Mouse (Mus musculus): ENCODE results near the gene Patz1. TPM values are rescaled to one million over a fixed set of nuclear protein-coding genes. Genes with fewer than 3 reads are reported as not detected.

Gene Patz1
- polyA plus RNA-seq, 1 experiment from 2014 or later = 28.6 TPM

DNA sequence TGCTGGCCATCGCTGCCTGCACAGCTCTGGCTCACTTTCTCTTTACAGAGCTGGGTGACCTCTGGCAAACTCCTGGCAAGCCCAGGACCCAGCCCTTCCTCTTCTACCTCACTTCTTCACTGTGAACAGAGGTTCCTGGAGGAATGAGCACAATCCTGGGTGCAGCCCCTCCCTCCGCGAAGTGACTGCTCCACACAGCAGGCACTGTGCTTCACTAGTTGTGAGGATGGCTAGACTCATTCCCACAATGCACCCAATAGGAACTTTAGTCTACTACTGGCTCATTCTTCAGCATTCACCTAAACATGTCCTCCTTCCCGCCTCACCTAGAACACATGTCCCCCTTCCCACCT, 60.6 kb downstream of the Patz1 start:
- Histone ChIP-seq H3K9ac (ENCODE audit: low read depth, low read length) (peak overlapping the region; percentile 43; the same call in 1 of the 2 replicates), H3K27me3 (ENCODE audit: control insufficient read depth, insufficient read depth, low read length) (no peaks in the 10 kb centered on the region), H3K4me3 (ENCODE audit: low read depth, low read length) (no peak overlapping the region), H3K4me1 (ENCODE audit: control insufficient read depth, insufficient read depth, low read length) (peaks cover 23% of the 10 kb centered on the region), H3K4me2 (no peak overlapping the region), H3K36me3 (ENCODE audit: control insufficient read depth, insufficient read depth, low read length) (peaks cover 30% of the 10 kb centered on the region), H3K9me3 (replicated peaks; ENCODE audit: control insufficient read depth, low read length) (no peaks in the 10 kb centered on the region), H3K27ac (ENCODE audit: low read depth, low read length) (peak overlapping the region; percentile 65)
- no peak for ATAC-seq (replicated peaks; ENCODE audit: insufficient number of reproducible peaks, low FRiP score, low TSS enrichment)
- 83% methylated on average over 4 of the region's 4 CpGs for WGBS (ENCODE audit: insufficient replicate concordance)

DNA sequence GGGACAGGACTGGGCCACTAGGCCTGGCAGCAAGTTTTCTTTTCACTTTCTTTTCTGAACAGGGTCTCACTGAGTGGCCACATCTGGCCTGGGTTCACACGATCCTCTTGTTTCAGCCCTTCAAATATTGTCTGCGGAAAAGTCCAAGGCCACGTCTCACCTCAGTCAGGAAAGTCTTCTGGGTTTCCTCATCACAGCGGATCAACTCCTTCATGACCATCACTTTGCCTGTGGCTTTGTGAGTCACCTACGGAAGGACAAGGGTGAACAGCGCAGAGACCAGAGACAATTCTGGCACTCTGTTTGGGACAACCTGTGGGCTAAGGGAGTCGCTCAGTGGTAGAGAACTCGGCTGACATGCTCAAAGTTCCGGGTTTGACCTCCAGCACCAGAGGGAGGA, 63.5 kb downstream of the Patz1 start:
- H3K4me2 ChIP-seq = no peak overlapping the region
- H3K27me3 ChIP-seq (ENCODE audit: control insufficient read depth, insufficient read depth, low read length) = no peaks in the 10 kb centered on the region
- no peak overlapping the region for H3K9ac ChIP-seq (ENCODE audit: low read depth, low read length)
- H3K4me1 ChIP-seq (ENCODE audit: control insufficient read depth, insufficient read depth, low read length) = peaks cover 23% of the 10 kb centered on the region
- H3K4me3 ChIP-seq (ENCODE audit: low read depth, low read length) = no peak overlapping the region
- peaks cover 30% of the 10 kb centered on the region for H3K36me3 ChIP-seq (ENCODE audit: control insufficient read depth, insufficient read depth, low read length)
- H3K27ac ChIP-seq (ENCODE audit: low read depth, low read length) = no peak overlapping the region
- H3K9me3 ChIP-seq (replicated peaks; ENCODE audit: control insufficient read depth, low read length) = no peaks in the 10 kb centered on the region
- whole genome bisulfite sequencing (ENCODE audit: insufficient replicate concordance) = 88% methylated on average over 9 of the region's 9 CpGs
- no peak for ATAC-seq (replicated peaks; ENCODE audit: insufficient number of reproducible peaks, low FRiP score, low TSS enrichment)

DNA sequence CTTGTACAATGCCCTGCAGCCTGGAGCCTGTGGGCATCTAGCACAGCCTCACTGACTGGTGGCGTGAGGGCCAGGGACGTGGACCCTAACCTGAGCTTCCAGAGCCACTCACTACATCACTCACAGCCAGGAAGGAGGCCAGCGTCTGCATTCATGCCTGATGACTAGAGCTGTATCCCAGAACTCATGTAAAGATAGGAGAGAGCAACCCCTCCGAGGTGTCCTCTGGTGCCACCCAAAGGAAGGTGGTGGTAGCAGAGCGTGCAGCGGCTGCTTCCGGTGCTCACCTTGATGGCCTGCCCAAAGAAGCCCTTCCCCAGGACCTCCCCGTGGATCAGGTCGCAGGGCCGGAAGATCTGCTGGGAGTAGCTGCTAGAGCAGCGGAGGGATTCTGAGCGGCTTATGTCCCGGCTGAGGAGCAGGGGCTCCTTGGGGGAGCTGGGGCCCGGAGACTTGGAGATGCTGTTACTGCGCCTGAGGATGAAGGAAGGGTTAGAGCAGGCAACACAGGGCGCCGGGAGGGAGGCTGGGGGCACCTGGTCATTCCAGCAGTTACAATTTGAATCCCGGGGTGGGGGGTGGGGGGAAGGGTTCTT, 64.4 kb downstream of the Patz1 start:
- Histone ChIP-seq H3K36me3 (ENCODE audit: control insufficient read depth, insufficient read depth, low read length) (peaks cover 36% of the 10 kb centered on the region), H3K9me3 (replicated peaks; ENCODE audit: control insufficient read depth, low read length) (no peaks in the 10 kb centered on the region), H3K27me3 (ENCODE audit: control insufficient read depth, insufficient read depth, low read length) (no peaks in the 10 kb centered on the region), H3K27ac (ENCODE audit: low read depth, low read length) (no peak overlapping the region), H3K9ac (ENCODE audit: low read depth, low read length) (no peak overlapping the region), H3K4me1 (ENCODE audit: control insufficient read depth, insufficient read depth, low read length) (peaks cover 13% of the 10 kb centered on the region), H3K4me3 (ENCODE audit: low read depth, low read length) (no peak overlapping the region), H3K4me2 (no peak overlapping the region)
- no peak for ATAC-seq (replicated peaks; ENCODE audit: insufficient number of reproducible peaks, low FRiP score, low TSS enrichment)
- 51% methylated on average over 18 of the region's 18 CpGs for WGBS (ENCODE audit: insufficient replicate concordance)

Other genes starting within 250 kb of the Patz1 start
- gene Sfi1, start 95.4 kb upstream of the Patz1 start, polyA plus RNA-seq (2014; fragmentation: Nextera tagmentation; extraction: Ambion mirVana) = 7.6 and 8.6 TPM in 2 replicates
- 43.2 and 44.9 TPM in 2 replicates for gene Eif4enif1, start 86.5 kb upstream of the Patz1 start, polyA plus RNA-seq (2014; fragmentation: Nextera tagmentation; extraction: Ambion mirVana)
- 182 and 194 TPM in 2 replicates for gene Drg1, start 22.5 kb upstream of the Patz1 start, polyA plus RNA-seq (2014; fragmentation: Nextera tagmentation; extraction: Ambion mirVana)
- gene Pik3ip1, start 41.5 kb downstream of the Patz1 start, polyA plus RNA-seq (2014; fragmentation: Nextera tagmentation; extraction: Ambion mirVana) = 12.2 and 14.2 TPM in 2 replicates
- gene Limk2, start 120.3 kb downstream of the Patz1 start, polyA plus RNA-seq (2014; fragmentation: Nextera tagmentation; extraction: Ambion mirVana) = 61.8 and 72.3 TPM in 2 replicates
- gene Rnf185, start 163.5 kb downstream of the Patz1 start, polyA plus RNA-seq (2014; fragmentation: Nextera tagmentation; extraction: Ambion mirVana) = 27.5 and 31.4 TPM in 2 replicates
- 0.26 and 0.39 TPM in 2 replicates for gene Pla2g3, start 199.4 kb downstream of the Patz1 start, polyA plus RNA-seq (2014; fragmentation: Nextera tagmentation; extraction: Ambion mirVana)
- gene Inpp5j, start 215.9 kb downstream of the Patz1 start, polyA plus RNA-seq (2014; fragmentation: Nextera tagmentation; extraction: Ambion mirVana) = 6.5 and 7.0 TPM in 2 replicates
- 122 and 127 TPM in 2 replicates for gene Selenom, start 225.8 kb downstream of the Patz1 start, polyA plus RNA-seq (2014; fragmentation: Nextera tagmentation; extraction: Ambion mirVana)